In genomic region chr1:150591253-150591652, GRCm38 (mm10) we compare ENCODE assay signal across 9 mouse cellular contexts.
DNase-seq lines count a peak whose midpoint lies in the region; ATAC-seq lines count a peak whose summit lies in the region.
"Had no signal": no experiment of that assay in that cellular context is flagged by ENCODE, and none has a peak within 500 bp of the region (broad histone marks: within the 10 kb centered on the region; RNA-seq: fewer than 3 reads in every experiment).

No protein-coding gene starts in this region.

- ATAC-seq in liver, embryonic 11.5 days (replicated peaks; ENCODE audit: low FRiP score): no peak

- no peak overlapping the region for H3K9ac ChIP-seq in liver, embryonic 11.5 days (ENCODE audit: low read depth, low read length)

- H3K27me3 ChIP-seq in liver, embryonic 11.5 days (replicated peaks; ENCODE audit: control insufficient read depth, insufficient read depth, low read length): no peaks in the 10 kb centered on the region

- no peak overlapping the region for H3K4me3 ChIP-seq in liver, embryonic 11.5 days (ENCODE audit: low read depth, low read length)
- H3K4me3 ChIP-seq: erythroblast, embryonic 14.5 days had no signal

- intact Hi-C loops in heart, postnatal 36 days (cut with DNase I): loop anchor here (1.0 to 10.0 kb wide), 2 partner anchors 51 to 146 kb away; no protein-coding TSS in a partner anchor
- intact Hi-C loops in left cerebral cortex, postnatal 14 days (cut with DNase I): loop anchor here (2.0 kb wide), 1 partner anchor 46 kb away; no protein-coding TSS in a partner anchor

- H3K27ac ChIP-seq in liver, embryonic 11.5 days (ENCODE audit: low read depth, low read length): no peak overlapping the region

- 27% methylated on average over 2 of the region's 2 CpGs for WGBS in liver, embryonic 11.5 days

- no peaks in the 10 kb centered on the region for H3K9me3 ChIP-seq in liver, embryonic 11.5 days (ENCODE audit: control insufficient read depth, low read length)

- no peaks in the 10 kb centered on the region for H3K4me1 ChIP-seq in liver, embryonic 11.5 days (replicated peaks; ENCODE audit: control insufficient read depth, insufficient read depth, low read length)

- peak; percentile 17 for DNase-seq in liver
- DNase-seq in liver, embryonic 11.5 days (ENCODE audit: low spot score): no peak
- peak; percentile 53 for DNase-seq in R1 (ENCODE audit: low read depth, low spot score)
- DNase-seq in cerebellum, postnatal 36 days: peak; percentile 42 to 58
- DNase-seq in heart, postnatal 36 days: peak; percentile 28 to 64
- peak; percentile 59 to 69 for DNase-seq in left cerebral cortex, postnatal 14 days (ENCODE audit: low spot score in 2 of 2)
- peak; percentile 15 for DNase-seq in ovary, postnatal 36 days (ENCODE audit: low spot score)
- no peak for DNase-seq in T-cell, adult 2 months (ENCODE audit: low spot score)

- no peaks in the 10 kb centered on the region for H3K36me3 ChIP-seq in liver, embryonic 11.5 days (ENCODE audit: control insufficient read depth, insufficient read depth, low read length)

- H3K4me2 ChIP-seq in liver, embryonic 11.5 days: no peak overlapping the region

Comparison
In these comparisons a context has a peak if more than half of its experiments do, and no peak if none do; other contexts are left out.
1. DNase-seq: peak in liver (single experiment), R1 (single experiment), cerebellum, postnatal 36 days (2 of 2), heart, postnatal 36 days (2 of 2), left cerebral cortex, postnatal 14 days (2 of 2) and ovary, postnatal 36 days (single experiment); none in liver, embryonic 11.5 days (single experiment) and T-cell, adult 2 months (single experiment).